ENCODE assay signal across 10 mouse cellular contexts in genomic region chr3:76316991-76317390, GRCm38 (mm10).
"Had no signal": no experiment of that assay in that cellular context is flagged by ENCODE, and none has a peak within 500 bp of the region (broad histone marks: within the 10 kb centered on the region; RNA-seq: fewer than 3 reads in every experiment).

No protein-coding gene starts in this region.

- ATAC-seq: midbrain, embryonic 13.5 days; midbrain, embryonic 15.5 days had no signal

- DNase-seq: lung, adult 18-20 months; lung, embryonic 14.5 days; lung, postnatal 10 days; lung, postnatal 4 days; right cerebral cortex, postnatal 14 days; thymus, adult 2 months; thymus, postnatal 25 days; thymus, postnatal 4 days had no signal
